Mouse (Mus musculus) layer of hippocampus, postnatal 10 days (tissue): ENCODE data around the gene Smarca2. TPM values are rescaled to one million over a fixed set of nuclear protein-coding genes. Genes with fewer than 3 reads are reported as not detected.
A peak's percentile ranks its signal among the peaks of the same experiment; 100 is the strongest.
"Not testable (repeated sequence)": the region's sequence is repeated elsewhere in the genome, so short reads cannot be mapped to it uniquely, and the experiment has no call there.

Source experiments
- DNase-seq, 2 experiments: peaks; one replicate each; pipeline ENCODE4 v3.0.0; 2021; ENCODE audit warnings: low spot score in 2 of 2
- total RNA-seq, 2 experiments: library from RNA; stranded (reverse); gene quantifications; 2 replicates each; pipeline ENCODE4 v1.2.3; 2021

Smarca2 gene
- total RNA-seq, 2 experiments from 2014 or later: 150 to 169 TPM

DNA sequence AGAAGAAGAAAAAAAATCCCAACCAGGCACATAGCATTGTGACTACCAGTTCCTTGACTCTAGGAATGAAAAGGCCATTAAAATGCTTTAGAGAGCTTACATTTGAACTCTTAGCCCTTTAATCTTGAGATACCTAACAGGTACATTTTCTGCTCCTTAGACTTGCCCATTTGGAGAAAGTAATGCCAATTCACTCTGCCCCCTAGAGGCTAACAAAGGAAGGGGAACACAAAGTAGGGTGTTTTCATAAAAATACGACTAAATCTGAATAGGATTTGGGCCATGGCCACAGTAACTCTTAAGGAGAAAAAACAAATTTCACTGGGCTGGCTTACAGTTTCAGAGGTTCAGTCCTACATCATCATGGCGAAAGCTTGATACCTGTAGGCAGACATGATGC lies 77.9 kb downstream of the Smarca2 start:
- no peak for DNase-seq

DNA sequence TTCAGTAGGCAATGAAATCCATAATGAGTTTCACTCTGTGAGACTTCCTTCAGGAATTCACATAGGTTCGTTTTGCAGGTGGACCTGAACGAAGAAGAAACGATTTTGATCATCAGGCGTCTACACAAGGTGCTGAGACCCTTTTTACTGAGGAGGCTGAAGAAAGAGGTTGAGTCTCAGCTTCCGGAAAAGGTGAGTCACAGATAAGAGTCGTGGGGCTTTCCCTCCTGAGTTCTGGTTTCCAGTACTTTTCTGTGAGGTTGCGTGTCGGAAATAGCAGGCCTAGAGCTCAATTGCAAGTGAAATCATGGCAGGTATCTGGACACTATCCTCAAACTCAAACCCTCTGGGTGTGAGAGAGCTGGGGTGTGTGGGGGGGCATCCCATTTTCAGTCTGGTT lies 78.9 kb downstream of the Smarca2 start:
- no peak for DNase-seq

DNA sequence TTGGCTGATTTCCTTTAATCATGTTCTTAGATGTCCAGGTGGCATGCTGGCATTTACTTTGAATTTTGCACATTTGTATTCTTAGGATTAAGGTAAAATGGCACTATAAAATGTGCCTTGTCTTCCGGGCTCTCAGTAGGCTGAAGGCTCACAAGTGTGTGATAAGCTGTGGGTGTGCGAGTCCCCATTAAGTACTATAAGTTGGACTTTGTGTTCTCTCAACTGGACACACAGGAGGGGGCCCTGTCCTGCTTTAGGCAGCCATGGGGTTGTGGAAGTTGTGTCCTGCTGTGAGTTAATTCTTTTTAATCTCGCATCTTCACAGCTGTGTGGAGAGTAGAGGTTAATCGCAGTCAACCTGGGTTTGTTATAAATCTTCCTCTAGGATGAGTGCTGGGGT lies 85.7 kb downstream of the Smarca2 start:
- no peak for DNase-seq

DNA sequence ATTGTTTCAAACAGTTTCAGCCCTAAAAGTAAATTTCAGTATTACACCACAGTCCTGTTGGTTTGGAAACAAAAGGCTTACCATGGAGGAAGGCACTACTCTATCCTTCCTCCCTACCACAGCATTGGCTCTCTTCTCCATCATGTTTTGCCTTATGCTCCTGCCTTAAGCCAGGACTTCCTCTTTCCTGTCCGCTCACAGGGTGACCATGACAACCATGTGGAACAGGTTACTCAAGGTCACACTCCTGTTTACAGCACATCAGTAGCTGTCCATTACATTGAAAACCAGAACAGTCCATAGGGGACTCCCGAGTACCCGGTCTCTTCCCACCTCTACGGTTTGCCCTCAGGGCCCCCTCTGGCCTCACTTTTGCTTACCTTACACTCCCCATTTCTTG lies 92.3 kb downstream of the Smarca2 start:
- no peak for DNase-seq

DNA sequence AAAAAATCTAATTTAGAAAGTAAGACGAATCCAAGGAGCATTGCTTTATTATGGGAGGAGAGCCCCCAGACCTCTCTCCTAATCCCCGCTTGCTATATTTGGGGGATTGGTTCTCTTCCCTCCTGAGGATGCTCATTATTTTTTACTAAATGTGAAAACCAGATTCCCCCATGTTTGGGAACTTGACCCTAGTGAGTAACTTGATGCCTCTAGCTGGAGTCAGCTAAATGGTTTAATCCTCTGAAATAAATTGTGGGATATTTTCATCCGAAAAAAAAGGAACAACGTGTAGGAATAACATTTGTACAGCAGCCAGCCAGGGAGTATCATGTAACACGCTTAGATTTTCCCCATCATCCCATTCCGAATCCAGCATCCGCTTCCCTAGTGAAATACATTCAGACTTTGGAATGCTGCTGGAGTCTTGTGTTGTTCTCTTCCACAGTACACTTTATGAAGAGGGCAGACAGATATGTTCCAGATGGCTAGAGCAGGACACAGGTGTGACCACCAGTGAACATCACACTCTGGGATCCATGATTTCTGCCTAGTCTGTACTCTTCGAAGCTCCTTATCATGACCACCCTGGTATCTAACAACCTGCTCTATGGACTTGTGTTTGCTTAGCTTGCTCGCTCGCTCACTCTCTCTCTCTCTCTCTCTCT lies 99.8 kb downstream of the Smarca2 start:
- no peak for DNase-seq

DNA sequence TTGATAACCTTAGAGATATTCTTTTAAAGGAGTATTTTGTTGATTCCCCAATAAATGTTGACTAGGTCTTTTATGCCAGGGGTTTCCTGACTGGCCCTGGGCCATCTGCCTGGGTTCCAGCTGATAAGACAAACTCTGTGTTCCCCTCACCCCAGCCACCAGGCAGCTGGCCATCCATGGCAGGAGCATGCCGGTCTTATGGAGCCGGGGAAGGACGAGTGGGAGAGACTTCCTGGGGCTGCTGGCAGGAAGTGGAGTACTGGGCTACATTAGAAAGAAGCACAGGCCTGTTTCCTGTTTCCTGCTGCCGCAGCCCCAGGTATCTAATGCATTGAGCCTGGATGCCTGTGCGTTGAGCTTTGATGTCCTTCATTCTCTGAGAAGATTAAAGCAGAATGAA lies 102.1 kb downstream of the Smarca2 start:
- DNase-seq: no peak

DNA sequence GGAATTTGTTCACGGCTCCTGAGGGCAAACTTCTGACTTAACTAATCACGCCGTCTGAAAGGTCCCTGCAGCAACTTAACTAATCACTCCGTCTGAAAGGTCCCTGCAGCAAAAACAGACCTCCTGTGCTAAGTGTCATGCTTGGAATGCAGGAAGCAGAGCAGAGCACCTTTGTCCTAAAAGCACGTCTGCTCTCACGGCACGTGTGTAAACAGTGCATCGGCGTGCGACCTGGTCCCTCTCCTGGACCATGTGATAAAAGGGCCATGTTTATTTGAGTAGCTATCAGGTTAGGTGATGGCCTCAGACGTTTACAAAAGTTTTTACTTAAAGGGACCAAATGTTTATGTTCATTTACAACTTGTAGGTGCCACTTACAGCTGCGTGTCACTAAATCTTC lies 104.2 kb downstream of the Smarca2 start:
- no peak for DNase-seq

DNA sequence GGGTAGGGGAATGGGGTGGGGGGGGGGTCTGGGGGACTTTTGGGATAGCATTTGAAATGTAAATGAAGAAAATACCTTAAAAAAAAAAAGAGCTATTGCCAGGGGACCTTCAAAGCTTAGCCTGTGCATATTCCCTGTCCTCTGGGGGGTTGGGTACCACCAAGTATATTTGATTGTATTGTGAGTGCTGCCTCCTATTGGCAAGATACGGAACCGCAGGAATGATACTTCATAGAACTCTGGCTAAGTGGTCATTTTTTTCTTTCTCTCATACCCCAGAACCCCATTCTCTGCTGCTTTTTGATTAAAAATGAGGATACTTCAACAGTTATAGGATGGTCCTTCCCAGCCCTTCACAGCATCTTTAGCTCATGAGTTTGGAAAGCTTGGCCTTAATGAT lies 106.4 kb downstream of the Smarca2 start:
- peak; percentile 34 to 50 for DNase-seq

DNA sequence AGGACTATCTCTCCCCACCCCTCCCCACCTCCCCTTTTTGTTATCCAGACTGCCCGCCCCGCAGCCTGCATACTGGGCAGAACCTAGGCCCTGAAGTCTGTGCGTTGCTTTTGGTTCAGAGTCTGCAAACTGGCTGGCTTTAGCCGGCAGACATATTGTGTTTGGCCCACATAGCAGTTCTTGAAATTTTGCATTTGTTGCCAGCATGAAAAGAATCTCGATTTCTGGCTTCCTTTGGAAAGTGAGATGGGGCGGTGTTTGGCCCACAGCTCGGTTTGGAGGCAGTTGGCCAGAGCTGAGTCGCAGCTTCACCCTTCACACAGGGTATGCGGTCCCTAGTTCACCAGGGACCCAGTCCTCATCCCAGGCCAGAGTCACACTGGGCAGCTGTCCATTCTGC lies 111.4 kb downstream of the Smarca2 start:
- no peak for DNase-seq

DNA sequence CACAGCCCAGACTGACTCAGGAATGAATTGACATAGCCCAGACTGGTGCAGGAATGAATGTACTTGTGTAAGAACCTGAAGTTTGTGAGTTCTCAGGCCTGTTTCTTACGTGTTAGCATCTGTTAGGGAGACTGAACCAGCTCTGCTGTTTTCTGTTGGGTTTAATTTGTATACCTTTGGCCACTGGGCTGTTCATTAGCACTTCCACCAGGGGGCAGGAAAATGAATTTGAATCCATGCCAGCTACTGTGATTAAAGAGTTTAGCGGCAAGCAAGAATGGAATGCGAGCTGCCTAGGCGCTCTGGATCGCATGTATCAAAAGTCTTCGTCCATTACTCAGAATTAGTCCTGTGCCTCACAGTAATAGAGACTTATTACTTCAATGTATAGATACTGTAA lies 113.4 kb downstream of the Smarca2 start:
- DNase-seq: peak; percentile 65 to 71

DNA sequence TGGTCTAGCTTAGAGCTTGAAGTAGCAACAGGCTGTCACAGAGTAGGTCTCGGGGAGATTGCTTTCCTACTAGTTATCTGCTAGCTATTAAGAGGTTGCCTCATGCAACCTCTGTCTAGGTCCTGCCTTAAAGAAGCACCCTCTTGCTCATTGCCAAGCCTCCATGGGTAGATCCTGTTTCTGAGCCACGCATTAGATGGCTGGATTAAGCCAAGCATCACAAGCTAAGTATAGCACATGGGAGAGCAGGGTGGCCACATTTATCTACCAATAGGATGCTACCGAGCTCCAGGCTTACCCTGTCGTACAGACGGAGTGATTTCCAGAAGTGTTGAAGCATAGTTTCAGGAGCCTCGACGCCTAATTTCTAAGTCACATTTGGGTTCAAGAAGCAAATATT lies 114.3 kb downstream of the Smarca2 start:
- DNase-seq: no peak

DNA sequence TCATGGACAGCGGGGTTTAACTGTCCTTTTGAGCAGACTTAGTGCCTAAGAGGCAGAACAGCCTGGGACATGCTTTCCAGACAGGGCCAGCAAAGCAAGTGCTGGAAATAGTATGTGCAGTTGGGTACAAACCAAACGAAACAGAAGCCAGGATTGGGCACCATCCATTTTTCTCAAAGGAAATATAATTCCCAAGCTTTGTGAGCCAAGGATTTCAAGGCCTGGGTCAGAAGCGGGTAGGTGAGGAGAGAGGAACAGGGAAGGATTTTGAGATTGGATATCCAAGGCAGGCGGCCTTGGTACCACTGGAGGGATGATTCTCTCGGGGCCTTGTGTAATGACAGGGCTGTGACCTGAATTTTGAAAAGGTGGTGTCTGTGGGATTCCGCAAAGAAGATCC lies 116.9 kb downstream of the Smarca2 start:
- DNase-seq: no peak

DNA sequence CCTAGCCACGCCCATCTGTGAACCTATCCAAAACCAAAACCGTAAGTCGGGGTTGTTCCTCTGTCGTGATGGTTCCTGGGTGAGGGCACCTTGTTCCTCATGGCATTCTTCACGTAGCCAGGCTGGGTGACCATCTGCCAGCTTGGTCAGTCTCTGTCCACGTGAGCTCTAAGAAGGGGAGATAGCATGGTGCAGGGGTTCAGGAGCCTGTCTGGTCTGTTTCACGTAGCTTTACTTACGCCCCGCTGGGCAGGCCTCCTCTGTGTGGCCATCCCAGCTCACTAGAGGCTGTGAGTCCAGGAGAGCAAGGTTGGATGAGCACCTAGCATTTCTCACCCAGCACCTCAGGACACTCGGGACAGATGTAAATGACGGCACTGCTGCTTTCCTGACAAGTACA lies 119.0 kb downstream of the Smarca2 start:
- DNase-seq: no peak

DNA sequence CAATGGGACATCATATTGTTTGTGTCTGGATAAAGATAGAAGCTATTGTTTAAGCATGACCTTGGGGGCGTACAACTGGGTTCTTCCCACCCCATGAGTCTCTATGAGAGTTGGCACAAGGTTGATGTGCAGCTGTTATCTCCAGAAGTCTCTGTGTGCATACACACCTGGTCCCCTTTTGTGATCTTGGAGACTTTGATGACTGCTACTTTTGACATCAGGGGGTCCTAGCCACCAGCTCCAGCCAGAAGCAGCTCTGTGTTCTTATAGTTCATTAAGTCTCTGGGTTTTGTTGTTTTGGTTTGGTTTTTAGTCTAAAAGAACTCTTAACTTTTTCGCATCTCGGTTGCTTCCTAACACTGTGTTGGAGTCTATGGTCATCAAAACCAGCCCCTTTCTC lies 119.8 kb downstream of the Smarca2 start:
- no peak for DNase-seq

DNA sequence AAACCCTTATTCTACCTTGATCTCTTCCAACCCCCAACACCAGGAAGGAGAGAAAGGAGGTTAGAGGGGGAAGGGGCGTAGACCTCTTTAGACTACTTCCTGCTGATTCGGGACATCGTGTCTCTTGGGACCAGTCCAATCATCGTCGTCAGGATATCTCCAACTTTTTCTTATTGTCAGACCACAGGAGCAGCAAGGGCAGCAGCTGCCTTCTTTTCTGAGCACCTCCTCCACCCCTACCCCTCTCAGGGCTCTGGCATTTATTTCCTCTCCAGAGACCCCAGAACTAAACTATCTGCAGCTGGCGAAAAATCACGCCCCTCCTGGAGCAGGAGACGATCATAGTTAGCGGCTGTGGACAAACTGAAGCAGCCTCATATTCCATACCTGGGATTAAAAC lies 122.9 kb downstream of the Smarca2 start:
- no peak for DNase-seq

DNA sequence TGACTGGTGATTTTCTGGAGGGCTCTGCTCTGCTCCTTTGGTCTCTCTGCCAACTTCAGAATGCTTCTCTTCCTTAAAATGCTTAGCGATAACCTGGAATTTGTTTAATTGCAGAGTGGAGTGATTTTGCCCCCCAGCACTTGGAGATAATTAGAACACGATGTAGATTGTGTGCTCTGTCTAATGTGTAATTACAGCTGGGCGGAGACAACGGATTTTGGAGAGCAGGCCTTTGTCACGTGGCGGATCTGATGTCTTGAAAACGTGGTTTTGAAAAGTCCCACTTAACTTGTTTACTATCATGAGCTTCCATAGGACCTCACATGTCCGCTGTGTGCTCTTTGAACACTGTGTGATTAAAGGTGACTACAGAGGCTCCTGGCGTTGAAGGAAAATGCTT lies 125.6 kb downstream of the Smarca2 start:
- no peak for DNase-seq

DNA sequence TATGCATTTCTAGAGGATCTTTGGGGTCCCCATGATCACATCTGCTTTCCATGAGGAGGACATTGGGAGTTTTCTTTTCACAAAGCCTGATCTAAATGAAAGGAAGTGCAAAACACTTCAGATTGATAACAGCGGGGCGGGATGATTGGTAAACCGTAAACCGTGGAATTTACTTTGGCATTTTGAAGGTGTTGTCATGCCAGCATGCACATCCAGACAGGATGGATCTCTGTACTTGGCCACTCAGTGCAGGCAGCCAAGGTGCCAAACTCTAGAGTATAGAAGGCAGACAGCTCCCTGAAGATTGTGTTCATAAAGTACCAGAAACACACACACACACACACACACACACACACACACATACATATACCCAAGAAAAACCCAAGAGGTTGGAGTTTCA lies 126.3 kb downstream of the Smarca2 start:
- no peak for DNase-seq

DNA sequence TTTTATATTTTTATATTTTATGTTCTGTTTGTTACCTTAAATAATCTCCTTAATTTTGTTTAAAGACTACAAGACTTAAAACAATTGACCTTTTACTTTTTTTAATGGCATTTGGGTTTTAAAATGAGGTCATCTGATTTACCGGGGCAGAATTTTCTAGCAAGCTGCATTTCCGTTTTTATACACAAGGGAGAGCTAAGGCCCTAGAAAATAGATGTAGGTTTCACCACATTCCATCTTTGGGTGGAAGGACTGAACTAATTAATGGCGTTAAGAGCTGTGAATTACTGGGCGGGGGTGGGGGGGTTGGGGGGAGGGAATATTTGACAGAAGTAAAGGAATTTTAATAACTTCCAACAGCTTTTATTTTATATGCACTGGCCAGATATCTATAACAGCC lies 127.0 kb downstream of the Smarca2 start:
- DNase-seq: no peak

DNA sequence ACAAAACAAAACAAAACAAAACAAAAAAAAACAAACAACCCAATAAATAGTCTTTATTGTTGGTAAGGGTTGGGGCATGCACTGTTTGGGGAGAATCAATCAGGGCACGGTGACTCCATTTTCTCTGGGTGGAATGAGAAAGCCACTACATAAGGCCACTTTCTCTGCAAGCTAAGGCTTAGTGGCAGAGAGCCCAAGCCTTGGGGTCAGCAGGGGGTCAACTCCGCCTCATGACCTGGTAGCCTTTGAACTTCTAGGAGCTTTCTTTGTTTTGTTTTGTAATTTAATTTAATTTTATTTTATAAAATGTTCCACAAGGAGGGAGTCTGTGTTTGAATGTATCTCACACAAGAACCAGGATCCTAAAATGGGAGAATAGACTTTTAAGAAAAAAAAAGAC lies 128.2 kb downstream of the Smarca2 start:
- DNase-seq: no peak

DNA sequence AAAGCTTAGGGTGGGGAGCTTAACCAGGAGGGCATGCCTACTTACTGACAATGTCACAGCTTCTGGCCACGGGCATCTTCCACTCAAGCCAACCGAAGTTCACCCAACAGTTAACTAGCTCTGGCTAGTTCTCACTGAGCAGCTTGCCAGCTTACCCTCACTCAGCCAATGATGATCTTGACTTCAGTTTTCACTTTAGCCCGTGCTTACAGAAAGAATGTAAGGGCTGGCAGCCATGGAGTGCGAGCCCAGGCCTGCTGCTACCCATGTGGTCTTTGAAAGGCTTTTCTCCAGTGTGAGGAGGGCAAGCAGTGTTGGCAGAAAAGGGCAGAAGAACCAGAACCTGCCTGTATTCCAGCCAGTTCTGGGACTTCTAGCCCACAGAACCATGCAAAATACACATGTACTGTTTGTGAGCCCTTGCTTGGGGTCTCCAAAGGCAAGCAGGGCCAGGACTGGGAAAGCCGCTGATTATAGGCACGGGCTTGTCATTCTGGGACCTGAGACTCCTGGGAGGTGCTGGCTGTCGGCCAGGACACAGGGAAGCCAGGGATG lies 128.8 kb downstream of the Smarca2 start:
- no peak for DNase-seq

DNA sequence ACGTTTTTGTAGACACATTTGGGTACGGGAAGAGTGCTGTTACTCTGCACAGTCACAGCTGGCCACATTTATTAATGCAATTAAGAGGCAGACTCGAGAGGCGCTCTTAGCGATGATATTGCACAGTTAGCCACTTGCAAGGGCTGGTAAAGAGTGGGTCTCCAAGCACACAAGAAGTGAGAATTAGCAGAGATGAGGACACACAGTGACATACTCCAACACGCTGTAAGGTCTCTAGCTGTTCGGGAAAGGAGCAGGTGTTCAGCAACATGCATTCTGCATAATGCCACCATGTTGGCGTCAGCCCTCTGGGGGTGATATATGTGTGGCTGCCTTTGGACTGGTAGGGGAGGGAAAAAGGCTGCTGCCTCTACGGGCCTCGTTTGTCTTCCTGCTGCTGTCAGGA lies 129.9 kb downstream of the Smarca2 start:
- DNase-seq: no peak

DNA sequence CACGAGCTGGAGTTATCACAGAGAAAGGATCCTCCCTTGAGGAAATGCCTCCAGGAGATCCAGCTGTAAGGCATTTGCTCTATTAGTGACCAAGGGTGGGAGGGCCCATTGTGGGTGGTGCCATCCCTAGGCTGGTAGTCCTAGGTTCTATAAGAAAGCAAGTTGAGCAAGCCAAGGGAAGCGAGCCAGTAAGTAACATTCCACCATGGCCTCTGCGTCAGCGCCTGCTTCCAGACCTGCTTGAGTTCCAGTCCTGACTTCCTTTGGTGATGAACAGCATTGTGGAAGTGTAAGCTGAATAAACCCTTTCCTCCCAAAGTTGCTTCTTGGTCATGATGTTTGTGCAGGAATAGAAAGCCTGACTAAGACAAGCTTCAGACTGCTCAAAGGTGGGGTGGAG lies 140.2 kb downstream of the Smarca2 start:
- not testable (repeated sequence) for DNase-seq

DNA sequence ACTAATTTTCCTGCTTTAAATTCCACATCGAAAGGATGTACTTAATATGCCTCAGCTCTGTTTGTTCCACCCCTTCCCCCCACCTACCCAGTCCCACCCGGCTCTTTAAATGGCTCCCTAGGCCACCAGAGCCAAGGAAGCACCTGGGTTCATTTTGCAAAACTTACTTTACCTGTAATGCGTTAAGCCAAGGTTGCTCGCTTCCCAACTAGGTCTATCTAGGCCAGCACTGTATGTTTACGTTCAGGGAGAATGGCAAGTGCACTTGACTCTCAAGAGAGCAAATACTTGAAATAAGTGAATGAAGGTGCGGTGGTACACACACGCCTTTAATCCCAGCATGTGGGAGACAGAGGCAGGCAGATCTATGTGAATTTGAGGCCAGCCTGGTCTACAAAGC lies 140.7 kb downstream of the Smarca2 start:
- no peak for DNase-seq

DNA sequence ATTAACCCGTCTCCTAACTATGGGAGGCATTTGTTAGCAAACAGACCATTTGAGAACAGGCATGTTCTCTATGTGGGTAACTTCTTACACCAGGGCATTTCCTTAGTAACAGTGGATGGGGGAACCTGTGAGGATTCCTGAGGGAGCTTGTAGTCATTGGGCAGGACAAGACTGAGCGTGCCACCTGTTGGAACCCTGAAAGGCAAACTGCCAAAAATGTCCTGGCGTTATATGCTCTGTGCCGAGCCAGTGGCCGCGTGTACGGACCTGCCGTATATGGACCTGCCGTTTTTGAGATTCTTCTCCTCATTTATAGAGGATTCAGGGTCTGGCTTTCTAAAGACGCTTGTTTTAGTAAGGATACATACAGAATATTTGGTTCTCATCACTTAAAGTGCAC lies 141.4 kb downstream of the Smarca2 start:
- DNase-seq: no peak
